Mouse (Mus musculus) G1E (cell line): Measurements from ENCODE around the gene Serpina3b.

Source experiments
- CTCF ChIP-seq: IDR thresholded peaks from 2 replicates; pipeline ENCODE4 v1.5.1; 2012; ENCODE audit warnings: low read depth, low read length, inconsistent platforms, mixed read lengths
- GATA1 ChIP-seq: IDR thresholded peaks from 2 replicates; pipeline ENCODE4 v1.6.1; 2012; ENCODE audit warnings: borderline replicate concordance, low read length, inconsistent platforms, mixed read lengths

DNA sequence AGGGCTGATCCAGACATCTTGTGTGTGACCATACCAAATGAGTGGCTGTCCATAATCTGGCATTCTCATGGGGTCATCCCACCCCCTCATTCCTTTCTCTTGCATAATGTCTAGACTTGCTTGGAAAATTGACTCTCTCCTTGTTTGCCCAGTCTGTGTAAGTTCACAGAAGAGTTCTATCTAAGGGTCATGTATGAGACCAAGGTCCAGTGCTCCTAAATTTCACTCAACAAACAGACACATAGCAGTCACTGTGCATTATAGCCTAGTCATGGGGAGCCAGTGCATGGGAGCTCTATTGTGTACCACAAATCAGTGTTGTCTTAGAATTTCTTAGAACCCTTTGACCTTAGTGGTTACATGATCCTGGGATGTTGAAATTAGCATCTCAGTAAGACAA lies 20.9 kb upstream of the Serpina3b start:
- no peak for TF ChIP-seq CTCF
- no peak for TF ChIP-seq GATA1
